Mouse (Mus musculus): ENCODE results near the gene Supt20. TPM values are rescaled to one million over a fixed set of nuclear protein-coding genes. Genes with fewer than 3 reads are reported as not detected.
"Not testable (repeated sequence)": the region's sequence is repeated elsewhere in the genome, so short reads cannot be mapped to it uniquely, and the experiment has no call there.

Supt20 gene
- polyA plus RNA-seq, 1 experiment from 2014 or later: 42.0 TPM

DNA sequence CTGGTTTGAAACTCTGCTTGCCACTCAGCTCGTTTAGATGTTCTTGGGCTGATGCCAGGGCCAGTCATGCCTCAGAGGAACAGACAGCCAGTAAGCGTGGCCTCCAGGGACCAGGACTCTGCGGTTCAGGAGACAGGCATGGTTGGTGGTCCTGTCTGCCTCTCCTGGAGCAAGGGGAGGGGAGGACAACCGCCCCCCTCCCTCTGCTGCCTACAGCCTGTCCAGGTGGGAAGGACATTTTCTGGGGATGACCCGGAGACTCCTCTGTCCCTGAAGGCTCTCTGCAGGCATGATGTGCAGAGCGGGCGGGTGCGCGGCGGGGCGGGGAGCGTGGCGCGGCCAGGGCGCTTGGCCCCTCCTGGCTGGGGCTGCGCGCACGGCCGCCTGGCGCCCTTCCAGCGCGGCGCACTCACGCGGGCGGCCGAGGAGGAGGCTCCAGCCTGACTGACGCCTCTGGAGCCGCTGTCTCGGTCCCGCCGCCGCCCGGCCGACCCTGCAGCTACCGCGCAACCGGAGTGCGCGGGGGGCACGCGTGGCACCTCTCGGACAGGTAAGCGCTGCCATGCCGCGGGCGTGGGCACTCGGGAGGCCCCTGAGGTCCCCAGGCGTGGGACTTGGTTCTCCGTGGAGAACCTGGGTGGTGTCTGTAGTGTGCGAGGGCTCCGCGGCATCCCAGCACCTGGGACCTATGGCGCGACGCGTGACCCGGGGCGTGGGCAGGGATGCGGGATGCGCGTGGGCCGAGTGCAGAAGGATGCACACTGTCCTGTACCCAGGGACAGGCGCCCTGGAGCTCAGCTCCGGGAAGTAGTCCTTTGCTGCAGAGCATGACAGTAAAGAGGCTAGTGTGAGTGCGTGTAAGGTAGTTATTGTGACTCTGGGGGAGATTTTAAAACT lies 62.8 kb downstream of the Supt20 start, which contains the start of gene Smad9:
TSS of gene Smad9 (plus strand) at position 438 of the 897 bp plus-strand sequence.
- H3K27ac ChIP-seq: no peak within 1 kb of the TSS

DNA sequence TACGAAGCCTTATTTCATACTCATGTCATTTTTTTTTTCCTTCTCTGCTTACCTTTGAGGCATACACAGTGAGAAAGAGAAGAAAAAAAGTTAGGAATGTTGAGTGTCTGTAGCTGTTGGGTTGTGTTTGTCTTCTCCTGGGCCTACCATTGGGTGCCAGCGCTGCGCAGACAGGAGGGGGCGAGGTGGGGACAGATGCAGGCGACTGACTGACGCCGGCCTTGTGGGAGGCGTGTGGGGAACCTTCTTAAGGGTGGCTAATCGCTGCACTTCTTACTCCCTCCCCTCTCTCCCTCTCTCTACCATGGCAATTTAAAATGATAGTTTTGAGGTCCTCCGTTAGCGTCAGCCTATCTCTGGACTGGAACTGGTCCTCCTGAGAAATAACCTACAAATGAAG lies 63.5 kb downstream of the Supt20 start:
- H3K4me3 ChIP-seq (ENCODE audit: inconsistent target): no peak overlapping the region
- no peak overlapping the region for H3K27ac ChIP-seq
- H3K36me3 ChIP-seq (ENCODE audit: inconsistent target): no peaks in the 10 kb centered on the region
- no peaks in the 10 kb centered on the region for H3K79me2 ChIP-seq (ENCODE audit: inconsistent target)
- 9% methylated on average over 11 of the region's 11 CpGs for WGBS (ENCODE audit: missing documents)

More for the DNA sequence above, 62.8 kb downstream of the Supt20 start, which contains the start of gene Smad9:
- 4% methylated on average over 43 of the region's 66 CpGs for WGBS (ENCODE audit: missing documents)
- Histone ChIP-seq H3K4me3 (ENCODE audit: inconsistent target) (no peak within 1 kb of the TSS), H3K36me3 (ENCODE audit: inconsistent target) (peaks cover 2% of the 10 kb centered on the region; the same call in 1 of the 2 replicates), H3K79me2 (ENCODE audit: inconsistent target) (no peaks in the 10 kb centered on the region)

DNA sequence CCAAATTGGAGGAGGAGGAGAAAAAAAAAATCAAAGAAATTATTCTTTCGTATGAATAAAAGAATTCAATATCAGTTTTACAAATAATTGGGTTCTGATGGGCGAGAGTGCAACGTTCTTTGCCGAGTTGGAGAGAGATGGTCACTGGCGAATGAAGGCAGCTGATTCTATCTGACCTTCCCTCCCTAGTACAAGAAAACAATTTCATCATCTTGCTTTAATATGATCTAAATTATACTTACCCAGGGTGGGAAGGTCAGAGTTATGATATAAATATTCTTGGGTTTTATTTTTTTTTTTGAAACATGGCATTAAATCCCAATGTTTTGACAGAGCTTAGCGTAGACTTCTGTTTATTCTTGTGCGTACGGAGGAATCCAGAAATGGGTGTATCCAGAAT lies 64.8 kb downstream of the Supt20 start:
- Histone ChIP-seq H3K4me3 (ENCODE audit: inconsistent target) (no peak overlapping the region), H3K79me2 (ENCODE audit: inconsistent target) (no peaks in the 10 kb centered on the region), H3K27ac (no peak overlapping the region), H3K36me3 (ENCODE audit: inconsistent target) (no peaks in the 10 kb centered on the region)
- 100% methylated on average over 6 of the region's 8 CpGs for WGBS (ENCODE audit: missing documents)

DNA sequence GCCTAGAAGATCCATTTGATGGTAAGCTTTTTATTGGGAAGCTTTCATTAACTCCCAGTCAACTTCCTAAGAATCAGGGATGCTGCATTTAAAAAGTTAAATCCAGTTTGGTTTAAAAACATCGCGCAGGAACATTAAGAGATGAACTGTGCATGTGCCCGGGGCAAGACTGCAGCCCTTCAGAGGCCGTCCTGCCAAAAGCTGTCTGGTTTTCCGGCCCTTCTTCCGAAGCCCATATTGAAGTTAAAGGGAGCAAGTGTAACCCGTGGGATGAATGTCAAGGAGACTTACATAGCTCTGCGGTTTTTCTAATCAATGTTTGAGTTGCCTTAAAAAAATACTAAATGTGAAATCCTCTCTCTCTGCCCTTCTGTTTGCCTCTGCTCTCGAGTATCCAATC lies 66.6 kb downstream of the Supt20 start:
- Histone ChIP-seq H3K79me2 (ENCODE audit: inconsistent target) (no peaks in the 10 kb centered on the region), H3K27ac (no peak overlapping the region), H3K36me3 (ENCODE audit: inconsistent target) (no peaks in the 10 kb centered on the region), H3K4me3 (ENCODE audit: inconsistent target) (no peak overlapping the region)
- WGBS (ENCODE audit: missing documents): 92% methylated on average over 9 of the region's 9 CpGs

DNA sequence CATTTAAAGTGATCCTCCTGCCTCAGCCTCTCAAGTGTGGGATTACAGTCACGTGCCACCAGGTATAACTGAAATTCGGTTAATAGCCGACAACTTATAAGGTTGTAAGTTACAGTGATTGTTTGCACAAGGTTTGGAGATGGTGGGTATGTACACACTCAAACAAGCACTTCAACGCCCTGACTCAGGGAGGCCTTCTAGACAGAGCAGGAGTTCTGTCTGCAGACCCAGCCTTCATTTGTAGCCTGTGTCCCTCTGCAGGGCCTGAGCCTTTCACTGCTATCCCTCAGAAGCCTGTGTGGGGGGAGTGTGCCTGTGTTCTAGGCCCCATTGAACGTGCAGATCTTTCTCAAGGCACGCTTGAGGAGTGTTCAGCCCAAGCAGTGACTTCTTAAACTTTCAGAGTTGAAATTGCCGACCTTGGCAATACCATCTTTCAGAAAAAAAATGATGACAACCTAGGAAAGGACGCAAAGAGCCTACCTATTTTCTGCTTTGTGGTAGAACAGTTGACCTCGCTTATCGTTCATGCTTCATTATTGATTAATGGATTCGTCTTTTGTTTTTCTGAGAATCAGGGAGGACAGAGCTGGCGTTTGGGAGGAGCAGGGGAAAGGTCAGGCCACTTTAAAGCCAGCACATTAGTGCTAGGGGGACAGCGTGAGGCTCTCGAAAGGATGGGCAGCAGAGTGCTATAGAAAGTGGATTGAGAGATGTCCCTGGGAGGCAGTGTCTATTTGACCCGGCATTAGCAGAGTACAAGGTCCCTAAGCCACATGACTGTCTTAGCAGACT lies 67.9 kb downstream of the Supt20 start:
- no peak overlapping the region for H3K4me3 ChIP-seq (ENCODE audit: inconsistent target)
- H3K79me2 ChIP-seq (ENCODE audit: inconsistent target): no peaks in the 10 kb centered on the region
- no peaks in the 10 kb centered on the region for H3K36me3 ChIP-seq (ENCODE audit: inconsistent target)
- 88% methylated on average over 15 of the region's 15 CpGs for WGBS (ENCODE audit: missing documents)
- H3K27ac ChIP-seq: no peak overlapping the region

DNA sequence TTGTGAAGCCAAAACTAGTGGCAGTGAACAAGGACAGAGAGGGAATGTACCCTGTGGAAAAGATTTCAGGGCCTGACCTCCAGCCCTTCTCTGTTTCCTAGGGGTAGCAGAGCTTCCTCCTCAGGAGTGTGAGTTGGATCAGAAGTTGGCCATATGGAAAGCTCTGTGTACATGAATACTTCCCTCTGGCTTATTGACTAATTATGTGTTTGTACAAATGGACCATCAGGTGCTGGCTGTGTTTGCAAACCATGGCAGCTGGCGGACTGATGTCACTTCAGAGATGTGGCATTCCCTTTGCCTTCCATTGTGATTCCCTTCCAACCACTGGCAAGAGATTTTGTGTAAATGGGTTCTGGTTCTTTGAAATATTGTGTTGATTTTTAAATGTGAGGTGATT lies 68.7 kb downstream of the Supt20 start:
- no peaks in the 10 kb centered on the region for H3K79me2 ChIP-seq (ENCODE audit: inconsistent target)
- no peak overlapping the region for H3K27ac ChIP-seq
- 100% methylated on average over 1 of the region's 1 CpGs for WGBS (ENCODE audit: missing documents)
- H3K4me3 ChIP-seq (ENCODE audit: inconsistent target): no peak overlapping the region
- no peaks in the 10 kb centered on the region for H3K36me3 ChIP-seq (ENCODE audit: inconsistent target)

DNA sequence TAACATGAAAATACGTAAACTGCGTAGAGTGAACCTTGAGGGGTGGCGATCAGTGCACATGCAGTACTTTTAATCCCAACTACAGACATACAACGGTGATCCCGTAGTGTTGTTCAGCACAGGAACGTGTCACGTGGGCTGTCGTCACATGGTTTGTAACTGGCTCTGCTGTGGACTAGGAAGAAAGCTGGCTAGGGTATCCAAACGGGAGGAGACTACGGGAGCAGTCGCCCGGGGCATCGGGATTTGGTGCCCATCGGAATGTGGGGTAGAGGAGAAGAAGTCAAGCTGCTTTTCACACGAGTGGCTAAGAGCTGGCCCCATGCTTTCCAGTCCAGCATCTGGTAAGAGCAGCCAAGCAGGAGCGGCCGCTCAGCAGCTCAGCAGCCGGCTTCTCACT lies 71.8 kb downstream of the Supt20 start:
- Histone ChIP-seq H3K36me3 (ENCODE audit: inconsistent target) (no peaks in the 10 kb centered on the region), H3K4me3 (ENCODE audit: inconsistent target) (no peak overlapping the region), H3K27ac (no peak overlapping the region), H3K79me2 (ENCODE audit: inconsistent target) (no peaks in the 10 kb centered on the region)
- 84% methylated on average over 18 of the region's 18 CpGs for WGBS (ENCODE audit: missing documents)

DNA sequence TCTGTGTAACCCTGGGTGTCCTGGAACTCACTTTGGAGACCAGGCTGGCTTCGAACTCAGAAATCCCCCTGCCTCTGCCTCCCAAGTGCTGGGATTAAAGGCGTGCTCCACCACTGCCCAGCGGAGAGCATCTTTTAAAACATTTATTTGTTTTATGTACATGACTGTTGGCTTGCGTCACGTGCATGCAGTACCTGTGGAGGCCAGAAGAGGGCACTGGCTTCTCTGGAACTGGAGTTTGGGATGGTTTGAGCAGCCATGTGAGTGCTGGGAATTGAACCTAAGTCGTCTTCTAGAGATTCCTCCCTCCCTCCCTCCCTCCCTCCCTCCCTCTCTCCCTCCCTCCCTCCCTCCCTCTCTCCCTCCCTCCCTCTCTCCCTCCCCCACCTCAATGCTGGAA lies 72.9 kb downstream of the Supt20 start:
- not testable (repeated sequence) for H3K79me2 ChIP-seq (ENCODE audit: inconsistent target); H3K4me3 ChIP-seq (ENCODE audit: inconsistent target); H3K36me3 ChIP-seq (ENCODE audit: inconsistent target); H3K27ac ChIP-seq
- 95% methylated on average over 3 of the region's 6 CpGs for WGBS (ENCODE audit: missing documents)

DNA sequence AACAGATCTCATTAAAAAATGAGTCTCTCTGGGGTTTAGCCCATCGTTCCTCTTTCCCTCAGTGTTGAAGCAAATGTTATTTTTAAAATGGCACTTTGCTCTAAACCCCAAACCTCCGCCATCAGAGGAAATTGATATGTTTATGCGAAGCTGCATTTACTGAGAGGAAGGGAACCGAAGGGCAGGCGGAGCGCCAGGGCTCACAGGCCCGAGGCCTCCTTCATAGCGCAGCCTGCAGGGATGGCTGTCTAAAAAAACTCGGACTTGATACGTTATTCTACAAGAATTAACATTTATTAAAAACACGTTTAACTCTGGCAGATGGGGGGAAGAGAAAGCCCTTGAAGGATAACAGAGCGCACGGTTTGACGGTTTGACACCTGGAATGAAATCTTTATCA lies 73.4 kb downstream of the Supt20 start:
- no peak overlapping the region for H3K27ac ChIP-seq
- no peaks in the 10 kb centered on the region for H3K79me2 ChIP-seq (ENCODE audit: inconsistent target)
- no peaks in the 10 kb centered on the region for H3K36me3 ChIP-seq (ENCODE audit: inconsistent target)
- WGBS (ENCODE audit: missing documents): 84% methylated on average over 14 of the region's 14 CpGs
- no peak overlapping the region for H3K4me3 ChIP-seq (ENCODE audit: inconsistent target)

DNA sequence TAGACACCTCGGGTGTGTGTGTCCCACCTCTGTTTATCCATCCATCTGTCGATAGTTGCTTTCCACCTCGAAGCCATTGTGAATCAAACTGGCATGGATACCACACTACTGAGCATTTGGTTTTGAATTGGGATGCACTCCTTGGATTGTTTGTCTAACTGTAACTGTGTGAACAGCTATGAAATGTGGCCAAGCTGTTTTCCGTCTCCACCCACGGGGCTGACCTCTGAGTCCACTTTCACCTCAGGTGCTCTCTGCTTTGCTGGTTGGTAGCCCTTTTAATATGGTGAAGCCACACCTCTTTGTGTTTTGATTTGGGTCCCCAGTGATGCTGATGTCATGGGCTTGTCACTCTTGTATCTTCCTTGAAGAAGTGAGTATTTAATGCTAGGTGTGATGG lies 74.2 kb downstream of the Supt20 start:
- H3K27ac ChIP-seq: no peak overlapping the region
- H3K4me3 ChIP-seq (ENCODE audit: inconsistent target): no peak overlapping the region
- no peaks in the 10 kb centered on the region for H3K79me2 ChIP-seq (ENCODE audit: inconsistent target)
- 86% methylated on average over 5 of the region's 5 CpGs for WGBS (ENCODE audit: missing documents)
- H3K36me3 ChIP-seq (ENCODE audit: inconsistent target): no peaks in the 10 kb centered on the region

DNA sequence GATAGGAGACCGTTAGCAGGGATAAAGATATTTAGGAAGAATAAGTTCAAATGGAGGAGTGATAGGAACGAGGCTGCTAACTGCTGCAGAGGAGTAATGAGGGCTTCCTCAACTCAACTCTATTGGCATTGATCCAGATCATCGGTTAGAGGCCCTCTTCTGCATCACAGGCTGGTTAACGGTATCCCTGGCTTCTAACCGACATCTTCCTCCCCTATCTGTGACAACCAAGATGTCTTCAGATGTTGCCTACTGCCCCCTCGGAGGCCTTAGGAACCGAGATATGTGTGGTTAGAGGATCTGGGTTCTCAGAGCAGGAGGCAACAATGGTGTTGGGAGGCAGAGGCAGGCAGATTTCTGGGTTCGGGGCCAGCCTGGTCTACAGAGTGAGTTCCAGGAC lies 76.0 kb downstream of the Supt20 start:
- WGBS (ENCODE audit: missing documents): 73% methylated on average over 8 of the region's 8 CpGs
- no peak overlapping the region for H3K4me3 ChIP-seq (ENCODE audit: inconsistent target)
- H3K27ac ChIP-seq: no peak overlapping the region
- H3K79me2 ChIP-seq (ENCODE audit: inconsistent target): no peaks in the 10 kb centered on the region
- no peaks in the 10 kb centered on the region for H3K36me3 ChIP-seq (ENCODE audit: inconsistent target)

DNA sequence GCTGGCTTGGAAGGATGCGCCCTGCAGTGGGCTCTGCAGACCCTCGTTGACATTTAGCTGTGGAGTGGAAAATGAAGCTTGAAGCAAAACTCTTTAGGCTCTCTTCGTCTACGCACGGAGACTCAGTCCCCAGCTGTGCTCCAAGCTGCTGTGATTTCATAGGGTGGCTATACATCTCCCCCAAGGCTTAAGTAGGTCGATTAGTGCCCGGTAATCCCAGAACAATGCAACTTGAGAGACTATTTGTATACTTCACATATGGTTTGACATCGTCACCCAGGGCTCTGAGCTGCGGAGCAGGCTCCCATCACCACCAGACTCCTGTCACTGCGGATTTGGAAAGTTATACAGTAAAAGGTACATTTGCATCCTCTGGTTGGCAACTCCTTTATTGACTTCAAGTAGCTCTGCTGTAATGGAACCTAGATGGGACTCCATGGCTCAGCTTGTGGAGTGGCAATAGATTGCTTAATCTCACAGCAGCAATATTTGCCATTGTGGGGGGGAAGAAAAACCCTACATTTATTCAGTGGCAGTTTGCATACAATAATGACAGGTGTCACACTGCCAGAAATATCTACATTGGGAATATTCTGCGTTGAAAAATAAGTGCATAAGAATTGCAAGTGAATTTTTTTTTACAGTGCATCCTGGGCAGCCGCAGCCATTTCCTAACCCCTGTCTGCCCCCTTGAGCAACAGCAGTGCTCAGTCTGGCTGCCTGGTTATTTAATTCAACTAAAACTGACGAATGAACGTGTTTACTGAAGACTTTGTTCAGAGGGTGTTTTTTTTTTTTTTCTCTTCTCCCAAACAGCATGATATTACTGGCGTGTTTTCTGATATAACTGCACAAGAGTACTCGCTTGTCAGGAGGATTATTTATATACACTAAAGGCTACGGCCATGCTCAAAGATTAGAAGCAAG lies 77.0 kb downstream of the Supt20 start:
- no peak overlapping the region for H3K27ac ChIP-seq
- no peaks in the 10 kb centered on the region for H3K79me2 ChIP-seq (ENCODE audit: inconsistent target)
- 86% methylated on average over 17 of the region's 17 CpGs for WGBS (ENCODE audit: missing documents)

DNA sequence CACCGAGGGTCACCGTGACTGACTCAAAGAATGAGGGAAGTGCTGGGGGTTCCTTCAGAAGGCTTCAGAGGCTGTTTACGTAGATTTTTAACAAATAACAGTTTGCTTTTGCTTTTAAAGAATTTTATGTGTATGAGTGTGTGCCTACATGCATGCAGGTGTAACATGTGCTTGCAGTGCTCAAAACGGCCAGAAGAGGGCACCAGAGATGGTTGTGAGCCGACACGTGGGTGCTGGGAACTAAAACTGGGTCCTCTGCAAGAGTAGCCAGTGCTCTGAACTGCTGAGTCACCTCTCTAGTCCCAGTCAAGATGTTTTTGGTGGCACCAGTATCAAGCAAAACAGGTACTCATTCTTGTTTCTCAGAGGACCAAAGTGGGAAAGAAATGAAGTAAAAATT lies 81.0 kb downstream of the Supt20 start:
- Histone ChIP-seq H3K27ac (no peak overlapping the region), H3K4me3 (ENCODE audit: inconsistent target) (no peak overlapping the region), H3K36me3 (ENCODE audit: inconsistent target) (no peaks in the 10 kb centered on the region), H3K79me2 (ENCODE audit: inconsistent target) (no peaks in the 10 kb centered on the region)
- 79% methylated on average over 6 of the region's 6 CpGs for WGBS (ENCODE audit: missing documents)

More for the DNA sequence above, 77.0 kb downstream of the Supt20 start:
- no peak overlapping the region for H3K4me3 ChIP-seq (ENCODE audit: inconsistent target)
- no peaks in the 10 kb centered on the region for H3K36me3 ChIP-seq (ENCODE audit: inconsistent target)

DNA sequence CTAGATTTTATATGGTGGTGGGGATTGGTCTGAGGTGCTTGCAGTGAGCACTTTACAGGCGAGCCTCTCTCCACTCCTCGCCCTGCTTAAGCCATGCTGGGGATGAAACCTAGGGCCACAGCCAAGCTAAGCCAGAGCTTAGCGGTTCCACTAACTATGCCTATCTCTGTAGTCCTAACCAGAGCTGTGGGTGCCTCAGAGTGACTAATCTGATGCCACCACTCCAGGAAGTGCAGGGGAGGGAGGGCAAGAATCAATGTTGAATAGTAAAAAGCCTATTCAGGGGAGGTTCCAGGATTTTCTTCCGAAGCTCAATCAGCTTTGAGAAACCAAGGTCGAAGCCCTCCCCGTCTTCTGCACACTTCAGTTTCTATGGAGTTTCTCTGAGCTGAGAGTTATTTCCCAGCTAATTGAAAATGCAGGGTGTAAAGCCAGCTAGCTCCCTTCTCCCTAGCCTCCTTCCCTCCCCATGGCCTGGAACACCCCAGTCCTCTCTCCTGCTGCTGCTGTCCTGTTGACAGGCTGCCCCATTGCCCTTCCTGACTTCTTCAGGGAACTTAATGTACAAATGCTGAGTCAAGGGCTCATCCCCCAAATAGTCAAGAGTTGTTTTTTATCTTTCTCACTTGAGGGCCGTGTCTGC lies 83.5 kb downstream of the Supt20 start:
- 93% methylated on average over 7 of the region's 7 CpGs for WGBS (ENCODE audit: missing documents)
- Histone ChIP-seq H3K79me2 (ENCODE audit: inconsistent target) (no peaks in the 10 kb centered on the region), H3K27ac (no peak overlapping the region), H3K36me3 (ENCODE audit: inconsistent target) (no peaks in the 10 kb centered on the region), H3K4me3 (ENCODE audit: inconsistent target) (no peak overlapping the region)

Data from macrophage (primary cell).